Mouse (Mus musculus): Measurements from ENCODE around the gene Apc2. TPM values are rescaled to one million over a fixed set of nuclear protein-coding genes. Genes with fewer than 3 reads are reported as not detected.
A peak's percentile ranks its signal among the peaks of the same experiment; 100 is the strongest.
"Not testable (repeated sequence)": the region's sequence is repeated elsewhere in the genome, so short reads cannot be mapped to it uniquely, and the experiment has no call there.

The Apc2 gene
- polyA plus RNA-seq, 1 experiment from 2014 or later, result 4.5 TPM

DNA sequence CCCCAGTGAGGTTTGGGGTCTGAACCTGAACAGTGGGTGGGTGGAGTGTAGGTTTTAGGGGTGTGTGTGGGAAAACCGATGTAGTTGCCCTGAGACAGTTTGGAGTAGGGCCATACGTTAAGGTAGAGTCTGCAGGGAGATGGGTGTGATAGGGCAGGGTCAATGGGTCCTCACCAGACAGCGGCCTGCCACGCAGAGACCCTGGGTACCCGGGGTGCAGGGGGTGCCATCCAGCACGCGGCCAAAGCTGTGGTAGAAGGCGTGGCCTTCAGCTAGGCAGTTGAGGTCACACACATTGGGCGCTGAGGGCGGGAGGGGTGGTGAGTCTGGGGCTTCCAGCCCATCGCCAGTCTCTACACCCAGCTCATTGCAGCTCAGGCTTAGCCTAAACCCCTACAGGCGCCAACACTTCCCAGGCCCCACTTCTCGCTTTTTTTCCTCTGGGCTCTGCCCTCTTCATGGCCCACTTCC is 47.7 kb downstream of the Apc2 start:
- Histone ChIP-seq H3K27ac (replicated peaks; ENCODE audit: low read depth, low read length) (no peak overlapping the region), H3K4me2 (ENCODE audit: low read depth, severe bottlenecking) (no peak overlapping the region), H3K9ac (ENCODE audit: low read length) (no peak overlapping the region), H3K36me3 (ENCODE audit: control insufficient read depth, insufficient read depth, low read length) (no peaks in the 10 kb centered on the region), H3K4me1 (ENCODE audit: control insufficient read depth, insufficient read depth, low read length) (peaks cover 9% of the 10 kb centered on the region), H3K4me3 (ENCODE audit: low read depth, low read length) (no peak overlapping the region), H3K9me3 (ENCODE audit: control insufficient read depth, low read length) (no peaks in the 10 kb centered on the region), H3K27me3 (ENCODE audit: control insufficient read depth, insufficient read depth, low read length) (peaks cover 82% of the 10 kb centered on the region)
- 27% methylated on average over 13 of the region's 13 CpGs for WGBS
- no peak for DNase-seq (ENCODE audit: low spot score)
- no peak for ATAC-seq (ENCODE audit: insufficient number of reproducible peaks, low FRiP score, low TSS enrichment, low read depth)

GRCm38 (mm10) chr10:80344131-80344661 is 48.4 kb downstream of the Apc2 start:
- DNase-seq (ENCODE audit: low spot score) (no peak), ATAC-seq (ENCODE audit: insufficient number of reproducible peaks, low FRiP score, low TSS enrichment, low read depth) (no peak)
- no peaks in the 10 kb centered on the region for H3K36me3 ChIP-seq (ENCODE audit: control insufficient read depth, insufficient read depth, low read length)
- no peak overlapping the region for H3K4me2 ChIP-seq (ENCODE audit: low read depth, severe bottlenecking)
- WGBS, result 42% methylated on average over 9 of the region's 9 CpGs
- H3K9me3 ChIP-seq (ENCODE audit: control insufficient read depth, low read length), result no peaks in the 10 kb centered on the region
- peaks cover 90% of the 10 kb centered on the region for H3K27me3 ChIP-seq (ENCODE audit: control insufficient read depth, insufficient read depth, low read length)
- H3K9ac ChIP-seq (ENCODE audit: low read length), result no peak overlapping the region
- peaks cover 16% of the 10 kb centered on the region for H3K4me1 ChIP-seq (ENCODE audit: control insufficient read depth, insufficient read depth, low read length)
- H3K27ac ChIP-seq (replicated peaks; ENCODE audit: low read depth, low read length), result no peak overlapping the region
- H3K4me3 ChIP-seq (ENCODE audit: low read depth, low read length), result no peak overlapping the region

DNA sequence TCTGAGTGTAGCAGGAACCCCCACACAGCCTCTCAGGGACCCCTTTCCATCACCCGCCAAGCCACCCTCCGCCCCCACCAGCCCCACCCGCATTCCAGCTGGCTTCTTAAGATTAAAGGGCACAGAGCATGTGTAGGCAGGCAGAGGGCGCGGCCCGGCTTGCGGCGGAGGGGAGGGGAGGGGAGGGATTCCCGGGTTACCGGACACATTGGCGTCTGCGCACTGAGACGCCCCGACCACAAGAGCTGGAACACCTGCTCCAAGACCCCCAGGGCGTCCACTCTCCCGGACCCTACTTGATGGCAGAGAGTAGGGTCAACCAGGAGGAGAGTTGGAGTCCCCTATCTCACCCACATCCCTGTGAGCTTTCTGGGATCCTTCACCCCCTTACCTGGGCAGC is 49.3 kb downstream of the Apc2 start:
- Histone ChIP-seq H3K4me3 (ENCODE audit: low read depth, low read length) (no peak overlapping the region), H3K36me3 (ENCODE audit: control insufficient read depth, insufficient read depth, low read length) (no peaks in the 10 kb centered on the region), H3K4me1 (ENCODE audit: control insufficient read depth, insufficient read depth, low read length) (peaks cover 17% of the 10 kb centered on the region), H3K27me3 (ENCODE audit: control insufficient read depth, insufficient read depth, low read length) (peaks cover 98% of the 10 kb centered on the region), H3K27ac (replicated peaks; ENCODE audit: low read depth, low read length) (no peak overlapping the region), H3K9ac (ENCODE audit: low read length) (peak overlapping the region; percentile 7; the same call in 1 of the 2 replicates), H3K9me3 (ENCODE audit: control insufficient read depth, low read length) (no peaks in the 10 kb centered on the region), H3K4me2 (ENCODE audit: low read depth, severe bottlenecking) (no peak overlapping the region)
- ATAC-seq (ENCODE audit: insufficient number of reproducible peaks, low FRiP score, low TSS enrichment, low read depth) (no peak), DNase-seq (ENCODE audit: low spot score) (no peak)
- WGBS, result under 1% methylated on average over 16 of the region's 16 CpGs

- not testable (repeated sequence) for H3K9me3 ChIP-seq (ENCODE audit: control insufficient read depth, low read length); ATAC-seq (ENCODE audit: insufficient number of reproducible peaks, low FRiP score, low TSS enrichment, low read depth); H3K27ac ChIP-seq (replicated peaks; ENCODE audit: low read depth, low read length); DNase-seq (ENCODE audit: low spot score); H3K4me2 ChIP-seq (ENCODE audit: low read depth, severe bottlenecking); H3K4me3 ChIP-seq (ENCODE audit: low read depth, low read length); H3K36me3 ChIP-seq (ENCODE audit: control insufficient read depth, insufficient read depth, low read length); H3K9ac ChIP-seq (ENCODE audit: low read length)
- Histone ChIP-seq H3K4me1 (ENCODE audit: control insufficient read depth, insufficient read depth, low read length) (peaks cover 17% of the 10 kb centered on the region), H3K27me3 (ENCODE audit: control insufficient read depth, insufficient read depth, low read length) (peaks cover 96% of the 10 kb centered on the region)
- WGBS, result 79% methylated on average over 5 of the region's 6 CpGs
Measured at GRCm38 (mm10) chr10:80345929-80346328, 50.2 kb downstream of the Apc2 start.

DNA sequence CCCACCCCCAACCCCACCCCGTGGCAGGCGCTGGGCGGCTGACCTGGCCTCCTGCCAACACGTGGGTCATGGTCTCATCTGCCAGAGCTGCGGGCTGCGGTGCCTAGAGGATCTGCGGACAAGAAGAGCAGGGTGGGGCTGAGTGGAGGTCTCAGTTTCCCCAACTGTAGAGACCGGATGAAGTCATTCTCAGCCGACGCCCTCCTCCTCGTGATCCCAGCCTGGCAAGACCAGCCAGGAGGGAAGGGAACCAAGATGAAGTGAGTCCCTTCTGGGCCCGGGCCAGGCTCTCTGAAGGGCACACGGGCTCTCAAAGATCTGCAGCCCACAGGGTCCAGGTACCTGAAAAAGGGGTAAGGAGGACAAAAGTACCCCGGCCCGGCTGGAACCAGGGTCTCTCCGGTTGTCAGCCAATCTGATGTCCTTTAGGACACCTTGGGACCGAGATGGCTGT is 51.8 kb downstream of the Apc2 start:
- no peak for DNase-seq (ENCODE audit: low spot score)
- WGBS, result 14% methylated on average over 16 of the region's 17 CpGs
- no peaks in the 10 kb centered on the region for H3K9me3 ChIP-seq (ENCODE audit: control insufficient read depth, low read length)
- no peaks in the 10 kb centered on the region for H3K36me3 ChIP-seq (ENCODE audit: control insufficient read depth, insufficient read depth, low read length)
- peaks cover 10% of the 10 kb centered on the region; the same call in 1 of the 2 replicates for H3K4me1 ChIP-seq (ENCODE audit: control insufficient read depth, insufficient read depth, low read length)
- ATAC-seq (ENCODE audit: insufficient number of reproducible peaks, low FRiP score, low TSS enrichment, low read depth), result no peak
- no peak overlapping the region for H3K27ac ChIP-seq (replicated peaks; ENCODE audit: low read depth, low read length)
- no peak overlapping the region for H3K4me2 ChIP-seq (ENCODE audit: low read depth, severe bottlenecking)
- H3K9ac ChIP-seq (ENCODE audit: low read length), result no peak overlapping the region
- no peak overlapping the region for H3K4me3 ChIP-seq (ENCODE audit: low read depth, low read length)
- peaks cover 95% of the 10 kb centered on the region for H3K27me3 ChIP-seq (ENCODE audit: control insufficient read depth, insufficient read depth, low read length)

DNA sequence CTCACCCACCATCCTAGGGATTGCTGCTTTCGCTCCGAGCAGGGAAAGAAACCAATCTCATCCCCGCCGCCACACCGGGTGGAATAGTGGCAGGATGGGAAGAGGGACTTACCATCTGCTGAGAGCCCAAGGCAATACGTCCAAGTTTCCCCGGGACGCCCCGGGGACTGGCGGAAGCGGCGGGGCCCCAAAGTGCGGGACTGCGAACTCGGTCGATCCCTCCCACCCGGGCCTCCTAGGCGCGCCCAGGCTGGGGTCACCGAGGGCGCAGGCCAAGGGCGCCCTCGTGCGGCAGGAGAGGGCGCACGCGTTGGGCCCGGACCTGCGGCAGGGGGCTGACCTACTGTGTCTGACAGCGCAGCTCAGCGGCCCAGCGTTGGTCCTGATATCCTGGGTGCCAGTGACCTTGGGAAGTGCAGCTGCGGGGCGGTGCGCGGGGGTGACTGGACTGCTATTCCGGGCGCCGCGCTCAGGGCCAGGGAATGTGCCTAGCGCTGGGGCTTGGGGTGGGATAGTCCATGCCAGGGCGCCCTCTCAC is 52.5 kb downstream of the Apc2 start, which contains the start of gene Adamtsl5:
TSS of gene Adamtsl5 (minus strand) at position 169 of the 538 bp plus-strand sequence.
- Histone ChIP-seq H3K27me3 (ENCODE audit: control insufficient read depth, insufficient read depth, low read length) (peaks cover 94% of the 10 kb centered on the region), H3K27ac (replicated peaks; ENCODE audit: low read depth, low read length) (no peak within 1 kb of the TSS), H3K4me3 (ENCODE audit: low read depth, low read length) (peak within 1 kb of the TSS; percentile 9; the same call in 1 of the 2 replicates), H3K36me3 (ENCODE audit: control insufficient read depth, insufficient read depth, low read length) (no peaks in the 10 kb centered on the region), H3K4me1 (ENCODE audit: control insufficient read depth, insufficient read depth, low read length) (peaks cover 10% of the 10 kb centered on the region; the same call in 1 of the 2 replicates), H3K9me3 (ENCODE audit: control insufficient read depth, low read length) (no peaks in the 10 kb centered on the region), H3K9ac (ENCODE audit: low read length) (no peak within 1 kb of the TSS), H3K4me2 (ENCODE audit: low read depth, severe bottlenecking) (peak within 1 kb of the TSS; percentile 31)
- under 1% methylated on average over 42 of the region's 42 CpGs for WGBS
- no peak for ATAC-seq (ENCODE audit: insufficient number of reproducible peaks, low FRiP score, low TSS enrichment, low read depth)
- DNase-seq (ENCODE audit: low spot score), result peak; percentile 70

DNA sequence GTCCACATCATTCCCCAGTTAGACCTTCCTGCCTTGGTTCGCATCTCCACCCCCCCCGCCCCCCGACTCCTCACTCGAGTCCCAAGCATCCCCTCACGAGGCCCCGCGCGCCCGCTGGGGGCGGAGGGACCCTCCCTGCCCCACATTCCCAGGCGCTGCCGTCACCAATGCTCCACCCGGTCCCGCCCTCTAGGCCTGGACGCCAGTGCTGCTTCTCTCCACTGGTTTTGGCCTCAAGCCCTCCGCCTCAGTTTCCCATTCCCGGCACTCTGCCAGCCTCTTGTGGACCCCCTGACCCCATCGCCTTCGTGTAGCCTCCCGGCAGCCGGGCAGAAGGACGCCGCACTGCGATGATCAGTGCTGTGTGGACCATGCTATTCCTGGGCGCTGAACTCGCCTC is 53.2 kb downstream of the Apc2 start:
- H3K27ac ChIP-seq (replicated peaks; ENCODE audit: low read depth, low read length), result no peak overlapping the region
- H3K4me2 ChIP-seq (ENCODE audit: low read depth, severe bottlenecking), result peak overlapping the region; percentile 31; the same call in 1 of the 2 replicates
- peaks cover 91% of the 10 kb centered on the region for H3K27me3 ChIP-seq (ENCODE audit: control insufficient read depth, insufficient read depth, low read length)
- 21% methylated on average over 25 of the region's 26 CpGs for WGBS
- no peaks in the 10 kb centered on the region for H3K9me3 ChIP-seq (ENCODE audit: control insufficient read depth, low read length)
- no peaks in the 10 kb centered on the region for H3K36me3 ChIP-seq (ENCODE audit: control insufficient read depth, insufficient read depth, low read length)
- DNase-seq (ENCODE audit: low spot score), result no peak
- H3K4me3 ChIP-seq (ENCODE audit: low read depth, low read length), result peak overlapping the region; percentile 2; the same call in 1 of the 2 replicates
- H3K4me1 ChIP-seq (ENCODE audit: control insufficient read depth, insufficient read depth, low read length), result peaks cover 10% of the 10 kb centered on the region; the same call in 1 of the 2 replicates
- no peak overlapping the region for H3K9ac ChIP-seq (ENCODE audit: low read length)
- ATAC-seq (ENCODE audit: insufficient number of reproducible peaks, low FRiP score, low TSS enrichment, low read depth), result no peak

GRCm38 (mm10) chr10:80350292-80350691 is 54.5 kb downstream of the Apc2 start:
- H3K4me3 ChIP-seq (ENCODE audit: low read depth, low read length), result no peak overlapping the region
- WGBS, result 2% methylated on average over 7 of the region's 7 CpGs
- H3K27me3 ChIP-seq (ENCODE audit: control insufficient read depth, insufficient read depth, low read length), result peaks cover 90% of the 10 kb centered on the region
- H3K9ac ChIP-seq (ENCODE audit: low read length), result no peak overlapping the region
- peaks cover 10% of the 10 kb centered on the region; the same call in 1 of the 2 replicates for H3K4me1 ChIP-seq (ENCODE audit: control insufficient read depth, insufficient read depth, low read length)
- H3K27ac ChIP-seq (replicated peaks; ENCODE audit: low read depth, low read length), result no peak overlapping the region
- ATAC-seq (ENCODE audit: insufficient number of reproducible peaks, low FRiP score, low TSS enrichment, low read depth) (peak; percentile 45; the same call in 1 of the 2 replicates), DNase-seq (ENCODE audit: low spot score) (peak; percentile 93)
- no peak overlapping the region for H3K4me2 ChIP-seq (ENCODE audit: low read depth, severe bottlenecking)
- H3K9me3 ChIP-seq (ENCODE audit: control insufficient read depth, low read length), result no peaks in the 10 kb centered on the region
- no peaks in the 10 kb centered on the region for H3K36me3 ChIP-seq (ENCODE audit: control insufficient read depth, insufficient read depth, low read length)

All from limb, embryonic 11.5 days (tissue).